Mouse (Mus musculus) heart, postnatal 36 days (tissue): ENCODE data around the gene Zbtb26. TPM values are rescaled to one million over a fixed set of nuclear protein-coding genes. Genes with fewer than 3 reads are reported as not detected.
A peak's percentile ranks its signal among the peaks of the same experiment; 100 is the strongest.

Experiments
- DNase-seq, 2 experiments: peaks; one replicate each; pipeline ENCODE4 v3.0.0; 2021 to 2022
- intact Hi-C: fragments of 180-260 bp; cut with DNase I; formaldehyde crosslinking; loops from one replicate; pipeline ENCODE4 v1.15.1; 2025
- total RNA-seq, 2 experiments: library from RNA; stranded (reverse); gene quantifications; 2 replicates each; pipeline ENCODE4 v1.2.3; 2021

Zbtb26 gene
- total RNA-seq, result 1 to 10 TPM; 3.8 to 5.1 TPM

- DNase-seq, result peak; percentile 95
- intact Hi-C loops, result no loop called here
Observed at GRCm38 (mm10) chr2:37442611-37443591, at the start of gene Zbtb26, which contains the start of the genes Zbtb6 and Rabgap1. TSS of gene Zbtb26 (minus strand) at chr2:37443135. TSS of gene Zbtb6 (minus strand) at chr2:37443171. TSS of gene Rabgap1 (plus strand) at chr2:37443279.

GRCm38 (mm10) chr2:37488956-37489355 is 46.0 kb upstream of the Zbtb26 start:
- intact Hi-C loops, result loop anchor here (5.0 kb wide), 2 partner anchors 77 to 283 kb away; no protein-coding TSS in a partner anchor
- DNase-seq, result no peak

- intact Hi-C loops, result loop anchor here (5.0 kb wide), 2 partner anchors 74 to 286 kb away; no protein-coding TSS in a partner anchor
- DNase-seq, result no peak
Observed at GRCm38 (mm10) chr2:37486408-37486807, 43.5 kb upstream of the Zbtb26 start.

- DNase-seq, result peak; percentile 31 to 44
Observed at GRCm38 (mm10) chr2:37485370-37485769, 42.4 kb upstream of the Zbtb26 start.

GRCm38 (mm10) chr2:37484165-37484564 is 41.2 kb upstream of the Zbtb26 start:
- no peak for DNase-seq
- intact Hi-C loops, result loop anchor here (5.0 kb wide), 1 partner anchor 87 kb away; no protein-coding TSS in a partner anchor

More at GRCm38 (mm10) chr2:37485370-37485769, 42.4 kb upstream of the Zbtb26 start:
- intact Hi-C loops, result loop anchor here (1.0 to 5.0 kb wide), 3 partner anchors 73 to 287 kb away; no protein-coding TSS in a partner anchor

GRCm38 (mm10) chr2:37480039-37480438 is 37.1 kb upstream of the Zbtb26 start:
- no peak for DNase-seq
- intact Hi-C loops, result loop anchor here (5.0 kb wide), 1 partner anchor 83 kb away; no protein-coding TSS in a partner anchor

- no peak for DNase-seq
- intact Hi-C loops, result no loop called here
Observed at GRCm38 (mm10) chr2:37479559-37479958, 36.6 kb upstream of the Zbtb26 start.

- DNase-seq, result no peak
- intact Hi-C loops, result no loop called here
Observed at GRCm38 (mm10) chr2:37466266-37466665, 23.3 kb upstream of the Zbtb26 start.

GRCm38 (mm10) chr2:37460707-37461106 is 17.8 kb upstream of the Zbtb26 start:
- DNase-seq, result no peak
- intact Hi-C loops, result no loop called here

GRCm38 (mm10) chr2:37452376-37452760 is 9.4 kb upstream of the Zbtb26 start:
- DNase-seq, result peak in 1 of 2 experiments; percentile 7
- intact Hi-C loops, result no loop called here

- intact Hi-C loops, result no loop called here
- peak; percentile 91 to 93 for DNase-seq
Observed at GRCm38 (mm10) chr2:37451667-37452375, 8.9 kb upstream of the Zbtb26 start.

GRCm38 (mm10) chr2:37431609-37432008 is 11.3 kb downstream of the Zbtb26 start:
- DNase-seq, result no peak
- intact Hi-C loops, result no loop called here

GRCm38 (mm10) chr2:37430593-37431464 is 12.1 kb downstream of the Zbtb26 start:
- peak; percentile 76 to 78 for DNase-seq
- intact Hi-C loops, result no loop called here

- DNase-seq, result no peak
- intact Hi-C loops, result no loop called here
Observed at GRCm38 (mm10) chr2:37423671-37424070, 19.3 kb downstream of the Zbtb26 start.

GRCm38 (mm10) chr2:37422306-37423304 is 20.3 kb downstream of the Zbtb26 start, which contains the start of gene Rc3h2:
TSS of gene Rc3h2 (minus strand) at chr2:37422903.
- DNase-seq, result peak; percentile 92 to 93
- intact Hi-C loops, result no loop called here

- intact Hi-C loops, result no loop called here
- DNase-seq, result no peak
Observed at GRCm38 (mm10) chr2:37421903-37422302, 21.0 kb downstream of the Zbtb26 start.

- DNase-seq, result no peak
- intact Hi-C loops, result loop anchor here (5.0 kb wide), 1 partner anchor 87 kb away; no protein-coding TSS in a partner anchor
Observed at GRCm38 (mm10) chr2:37395539-37395938, 47.4 kb downstream of the Zbtb26 start.

GRCm38 (mm10) chr2:37382921-37383320 is 60.0 kb downstream of the Zbtb26 start:
- intact Hi-C loops, result loop anchor here (10.0 kb wide), 2 partner anchors 392 to 422 kb away; partner anchors contain the start of gene Crb2
- no peak for DNase-seq
